Mouse (Mus musculus) neural tube, embryonic 10.5 days (tissue): Measurements from ENCODE around the gene Tspan14.

Experiments used
- DNase-seq: peaks from one replicate; pipeline ENCODE4 v3.0.0-alpha.2; 2017; ENCODE audit warnings: low spot score; ENCODE audit errors: extremely low spot score

Tspan14 gene

GRCm38 (mm10) chr14:40952715-40953114 is 13.9 kb downstream of the Tspan14 start:
- peak; percentile 59 for DNase-seq

GRCm38 (mm10) chr14:40952301-40952700 is 14.3 kb downstream of the Tspan14 start:
- no peak for DNase-seq

- no peak for DNase-seq
Measured at GRCm38 (mm10) chr14:40949730-40950614, 16.6 kb downstream of the Tspan14 start.

GRCm38 (mm10) chr14:40949047-40949446 is 17.6 kb downstream of the Tspan14 start:
- DNase-seq = no peak

- no peak for DNase-seq
Measured at GRCm38 (mm10) chr14:40948522-40948921, 18.1 kb downstream of the Tspan14 start.

GRCm38 (mm10) chr14:40947431-40948394 is 18.9 kb downstream of the Tspan14 start:
- DNase-seq = no peak

- DNase-seq = no peak
Measured at GRCm38 (mm10) chr14:40943802-40944201, 22.8 kb downstream of the Tspan14 start.

- no peak for DNase-seq
Measured at GRCm38 (mm10) chr14:40942429-40942828, 24.2 kb downstream of the Tspan14 start.

- DNase-seq = no peak
Measured at GRCm38 (mm10) chr14:40938380-40938987, 28.1 kb downstream of the Tspan14 start.

- no peak for DNase-seq
Measured at GRCm38 (mm10) chr14:40937052-40937451, 29.6 kb downstream of the Tspan14 start.

- no peak for DNase-seq
Measured at GRCm38 (mm10) chr14:40935481-40935880, 31.1 kb downstream of the Tspan14 start.

GRCm38 (mm10) chr14:40935054-40935453 is 31.6 kb downstream of the Tspan14 start:
- DNase-seq = no peak

GRCm38 (mm10) chr14:40933328-40933727 is 33.3 kb downstream of the Tspan14 start:
- DNase-seq = no peak

GRCm38 (mm10) chr14:40932225-40932624 is 34.4 kb downstream of the Tspan14 start:
- DNase-seq = no peak

GRCm38 (mm10) chr14:40931115-40931829 is 35.3 kb downstream of the Tspan14 start:
- DNase-seq = no peak

GRCm38 (mm10) chr14:40929943-40930342 is 36.7 kb downstream of the Tspan14 start:
- no peak for DNase-seq

GRCm38 (mm10) chr14:40928897-40929296 is 37.7 kb downstream of the Tspan14 start:
- DNase-seq = no peak

GRCm38 (mm10) chr14:40927041-40927440 is 39.6 kb downstream of the Tspan14 start:
- no peak for DNase-seq

GRCm38 (mm10) chr14:40924378-40925113 is 42.1 kb downstream of the Tspan14 start:
- peak; percentile 46 for DNase-seq

GRCm38 (mm10) chr14:40921241-40921640 is 45.4 kb downstream of the Tspan14 start:
- no peak for DNase-seq
